Mouse (Mus musculus) kidney, embryonic 15.5 days (tissue): Measurements from ENCODE around the gene Ptprr. TPM values are rescaled to one million over a fixed set of nuclear protein-coding genes. Genes with fewer than 3 reads are reported as not detected.

Experiments
- ATAC-seq: fragments of 200-750 bp; cut with Nextera tagmentation; replicated peaks from 2 replicates; pipeline ENCODE4 v1.8.0; 2017; ENCODE audit warnings: moderate TSS enrichment; ENCODE audit not compliant: low FRiP score
- H3K27ac ChIP-seq: fragments of 300-500 bp; sonication (generic); 2 replicates; pipeline ENCODE4 v1.5.1; 2015; ENCODE audit warnings: mild to moderate bottlenecking, inconsistent platforms
- H3K27me3 ChIP-seq: fragments of 300-500 bp; sonication (generic); 2 replicates; pipeline ENCODE4 v1.6.1; 2015; ENCODE audit warnings: inconsistent platforms
- H3K36me3 ChIP-seq: fragments of 300-500 bp; sonication (generic); 2 replicates; pipeline ENCODE4 v1.6.1; 2015; ENCODE audit warnings: inconsistent platforms
- H3K4me1 ChIP-seq: fragments of 300-500 bp; sonication (generic); 2 replicates; pipeline ENCODE4 v1.6.1; 2015; ENCODE audit warnings: inconsistent platforms
- H3K4me2 ChIP-seq: fragments of 300-500 bp; sonication (generic); 2 replicates; pipeline ENCODE4 v1.6.1; 2015; ENCODE audit warnings: moderate library complexity, mild to moderate bottlenecking, inconsistent platforms
- H3K4me3 ChIP-seq: fragments of 300-500 bp; sonication (generic); replicated peaks from 2 replicates; pipeline ENCODE4 v1.5.1; 2015; ENCODE audit warnings: mild to moderate bottlenecking, inconsistent platforms
- H3K9ac ChIP-seq: fragments of 300-500 bp; sonication (generic); 2 replicates; pipeline ENCODE4 v1.6.1; 2015; ENCODE audit warnings: mild to moderate bottlenecking, inconsistent platforms
- H3K9me3 ChIP-seq: fragments of 300-500 bp; sonication (generic); replicated peaks from 2 replicates; pipeline ENCODE4 v1.6.1; 2016; ENCODE audit warnings: inconsistent platforms
- WGBS: fragments of 180-500 bp; shearing (Covaris S2); methylation state at CpG from one replicate; pipeline ENCODE4 v1.1.7; 2015; ENCODE audit warnings: mixed read lengths; 5-methylcytosine and 5-hydroxymethylcytosine counted together
- polyA plus RNA-seq: library from polyadenylated mRNA; unstranded; fragments of >200 nt; fragmentation: Nextera tagmentation; extraction: Ambion mirVana; gene quantifications from 2 replicates; pipeline ENCODE4 v1.2.1, GENCODE M21; 2015

Gene Ptprr
- polyA plus RNA-seq, 1 experiment from 2014 or later, result 1.5 TPM

GRCm38 (mm10) chr10:116275280-116275679 is 257.3 kb downstream of the Ptprr start, which contains the start of gene Ptprb:
TSS of gene Ptprb (plus strand) at chr10:116275523.
- 0 out of 2 replicates have a peak within 1 kb of the TSS, but pooled peaks have one; percentile 22 for H3K4me2 ChIP-seq
- no peaks in the 10 kb centered on the region for H3K27me3 ChIP-seq
- H3K9me3 ChIP-seq, result no peaks in the 10 kb centered on the region
- peak within 1 kb of the TSS; percentile 30 for H3K4me3 ChIP-seq
- WGBS, result 71% methylated on average over 7 of the region's 7 CpGs
- no peak within 1 kb of the TSS for H3K9ac ChIP-seq
- no peaks in the 10 kb centered on the region for H3K36me3 ChIP-seq
- peaks cover 5% of the 10 kb centered on the region for H3K4me1 ChIP-seq
- peak within 1 kb of the TSS; percentile 52; the same call in 1 of the 2 replicates for H3K27ac ChIP-seq
- no peak for ATAC-seq

GRCm38 (mm10) chr10:116286697-116287344 is 268.8 kb downstream of the Ptprr start:
- peak overlapping the region; percentile 45; the same call in 1 of the 2 replicates for H3K27ac ChIP-seq
- no peak overlapping the region for H3K4me2 ChIP-seq
- no peaks in the 10 kb centered on the region for H3K9me3 ChIP-seq
- no peak overlapping the region for H3K9ac ChIP-seq
- no peak overlapping the region for H3K4me3 ChIP-seq
- no peaks in the 10 kb centered on the region for H3K36me3 ChIP-seq
- no peaks in the 10 kb centered on the region for H3K27me3 ChIP-seq
- H3K4me1 ChIP-seq, result no peaks in the 10 kb centered on the region
- 87% methylated on average over 7 of the region's 7 CpGs for WGBS
- no peak for ATAC-seq

- Histone ChIP-seq H3K27me3 (no peaks in the 10 kb centered on the region), H3K4me3 (no peak overlapping the region), H3K9ac (no peak overlapping the region), H3K4me2 (no peak overlapping the region), H3K36me3 (no peaks in the 10 kb centered on the region), H3K9me3 (no peaks in the 10 kb centered on the region), H3K4me1 (no peaks in the 10 kb centered on the region), H3K27ac (peak overlapping the region; percentile 45; the same call in 1 of the 2 replicates)
- 23% methylated on average over 9 of the region's 9 CpGs for WGBS
- ATAC-seq, result peak; percentile 49; the same call in 1 of the 2 replicates
Measured at GRCm38 (mm10) chr10:116288130-116288529, 270.1 kb downstream of the Ptprr start.

GRCm38 (mm10) chr10:116290483-116290882 is 272.5 kb downstream of the Ptprr start:
- ATAC-seq, result no peak
- Histone ChIP-seq H3K9me3 (no peaks in the 10 kb centered on the region), H3K4me3 (no peak overlapping the region), H3K4me1 (no peaks in the 10 kb centered on the region), H3K27ac (no peak overlapping the region), H3K36me3 (no peaks in the 10 kb centered on the region), H3K27me3 (no peaks in the 10 kb centered on the region), H3K4me2 (no peak overlapping the region), H3K9ac (no peak overlapping the region)
- WGBS, result 75% methylated on average over 4 of the region's 4 CpGs

GRCm38 (mm10) chr10:116291153-116291755 is 273.2 kb downstream of the Ptprr start:
- H3K27ac ChIP-seq, result no peak overlapping the region
- H3K9ac ChIP-seq, result no peak overlapping the region
- 78% methylated on average over 8 of the region's 8 CpGs for WGBS
- no peak overlapping the region for H3K4me3 ChIP-seq
- no peak for ATAC-seq
- H3K4me2 ChIP-seq, result no peak overlapping the region
- H3K9me3 ChIP-seq, result no peaks in the 10 kb centered on the region
- H3K36me3 ChIP-seq, result no peaks in the 10 kb centered on the region
- no peaks in the 10 kb centered on the region for H3K27me3 ChIP-seq
- no peaks in the 10 kb centered on the region for H3K4me1 ChIP-seq

- Histone ChIP-seq H3K27me3 (peaks cover 26% of the 10 kb centered on the region), H3K27ac (no peak overlapping the region), H3K4me3 (no peak overlapping the region), H3K9ac (no peak overlapping the region), H3K9me3 (no peaks in the 10 kb centered on the region), H3K4me1 (peaks cover 7% of the 10 kb centered on the region), H3K4me2 (no peak overlapping the region), H3K36me3 (no peaks in the 10 kb centered on the region)
- ATAC-seq, result no peak
- WGBS, result 87% methylated on average over 4 of the region's 4 CpGs
Measured at GRCm38 (mm10) chr10:116296439-116296838, 278.4 kb downstream of the Ptprr start.

- no peak overlapping the region for H3K4me2 ChIP-seq
- H3K4me3 ChIP-seq, result no peak overlapping the region
- ATAC-seq, result no peak
- peaks cover 38% of the 10 kb centered on the region for H3K27me3 ChIP-seq
- no peak overlapping the region for H3K9ac ChIP-seq
- H3K4me1 ChIP-seq, result peaks cover 11% of the 10 kb centered on the region
- no peaks in the 10 kb centered on the region for H3K36me3 ChIP-seq
- H3K9me3 ChIP-seq, result no peaks in the 10 kb centered on the region
- 67% methylated on average over 12 of the region's 12 CpGs for WGBS
- no peak overlapping the region for H3K27ac ChIP-seq
Measured at GRCm38 (mm10) chr10:116297854-116298253, 279.8 kb downstream of the Ptprr start.

- peak overlapping the region; percentile 33 for H3K9ac ChIP-seq
- WGBS, result 8% methylated on average over 7 of the region's 7 CpGs
Measured at GRCm38 (mm10) chr10:116300824-116301223, 282.8 kb downstream of the Ptprr start.

GRCm38 (mm10) chr10:116301258-116301657 is 283.2 kb downstream of the Ptprr start:
- H3K9ac ChIP-seq, result peak overlapping the region; percentile 33
- WGBS, result under 1% methylated on average over 36 of the region's 36 CpGs
- peak; percentile 70 for ATAC-seq
- no peaks in the 10 kb centered on the region for H3K9me3 ChIP-seq
- H3K27ac ChIP-seq, result peak overlapping the region; percentile 48; the same call in 1 of the 2 replicates
- H3K36me3 ChIP-seq, result no peaks in the 10 kb centered on the region
- H3K4me3 ChIP-seq, result peak overlapping the region; percentile 53
- H3K27me3 ChIP-seq, result peaks cover 52% of the 10 kb centered on the region
- peaks cover 11% of the 10 kb centered on the region for H3K4me1 ChIP-seq
- H3K4me2 ChIP-seq, result peak overlapping the region; percentile 94

More at GRCm38 (mm10) chr10:116300824-116301223, 282.8 kb downstream of the Ptprr start:
- Histone ChIP-seq H3K27ac (no peak overlapping the region; the same call in 1 of the 2 replicates), H3K4me3 (peak overlapping the region; percentile 53), H3K9me3 (no peaks in the 10 kb centered on the region), H3K27me3 (peaks cover 52% of the 10 kb centered on the region), H3K4me1 (peaks cover 11% of the 10 kb centered on the region), H3K4me2 (peak overlapping the region; percentile 94), H3K36me3 (no peaks in the 10 kb centered on the region)
- ATAC-seq, result peak; percentile 55; the same call in 1 of the 2 replicates

GRCm38 (mm10) chr10:116304355-116304754 is 286.3 kb downstream of the Ptprr start:
- ATAC-seq, result no peak
- 85% methylated on average over 4 of the region's 4 CpGs for WGBS
- no peak overlapping the region for H3K4me2 ChIP-seq
- H3K4me3 ChIP-seq, result no peak overlapping the region
- H3K36me3 ChIP-seq, result no peaks in the 10 kb centered on the region
- H3K9me3 ChIP-seq, result no peaks in the 10 kb centered on the region
- peaks cover 11% of the 10 kb centered on the region for H3K4me1 ChIP-seq
- H3K27me3 ChIP-seq, result peaks cover 45% of the 10 kb centered on the region
- H3K9ac ChIP-seq, result no peak overlapping the region
- H3K27ac ChIP-seq, result no peak overlapping the region

- no peak overlapping the region for H3K27ac ChIP-seq
- 63% methylated on average over 2 of the region's 2 CpGs for WGBS
- no peak for ATAC-seq
Measured at GRCm38 (mm10) chr10:116309460-116309859, 291.4 kb downstream of the Ptprr start.

GRCm38 (mm10) chr10:116310516-116311210 is 292.6 kb downstream of the Ptprr start:
- WGBS, result 61% methylated on average over 11 of the region's 11 CpGs
- no peaks in the 10 kb centered on the region for H3K4me1 ChIP-seq
- no peaks in the 10 kb centered on the region for H3K27me3 ChIP-seq
- ATAC-seq, result no peak
- H3K27ac ChIP-seq, result peak overlapping the region; percentile 45; the same call in 1 of the 2 replicates
- no peak overlapping the region for H3K4me3 ChIP-seq
- no peak overlapping the region for H3K9ac ChIP-seq
- no peaks in the 10 kb centered on the region for H3K36me3 ChIP-seq
- H3K9me3 ChIP-seq, result no peaks in the 10 kb centered on the region
- H3K4me2 ChIP-seq, result no peak overlapping the region

More at GRCm38 (mm10) chr10:116309460-116309859, 291.4 kb downstream of the Ptprr start:
- no peaks in the 10 kb centered on the region for H3K9me3 ChIP-seq
- no peak overlapping the region for H3K4me3 ChIP-seq
- H3K36me3 ChIP-seq, result no peaks in the 10 kb centered on the region
- H3K4me1 ChIP-seq, result no peaks in the 10 kb centered on the region
- peaks cover 3% of the 10 kb centered on the region; the same call in 1 of the 2 replicates for H3K27me3 ChIP-seq
- no peak overlapping the region for H3K4me2 ChIP-seq
- no peak overlapping the region for H3K9ac ChIP-seq
